Mouse (Mus musculus): ENCODE measurements around the gene Spem1. TPM values are rescaled to one million over a fixed set of nuclear protein-coding genes. Genes with fewer than 3 reads are reported as not detected.

Gene Spem1
- polyA plus RNA-seq, 1 experiment, result not detected

DNA sequence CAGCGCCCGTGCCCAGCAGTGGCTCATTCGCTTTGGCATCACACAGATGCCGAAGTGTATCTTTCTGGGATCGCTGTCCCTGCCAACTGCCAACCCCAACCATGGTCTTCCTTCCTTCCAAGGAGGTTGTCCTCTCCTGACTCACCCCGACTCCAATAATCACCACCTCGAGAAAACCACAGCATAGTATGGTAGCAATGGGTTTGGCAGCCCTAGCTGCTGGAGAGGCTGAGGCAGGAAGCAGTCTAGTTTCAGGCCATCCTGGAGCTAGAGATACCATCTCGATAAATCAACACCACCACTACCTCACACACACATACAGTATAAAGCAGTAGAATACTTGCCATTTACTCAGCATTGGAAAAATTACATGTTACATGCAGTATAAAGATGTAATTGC is 3.1 kb downstream of the Spem1 start:
- Histone ChIP-seq H3K4me3 (ENCODE audit: low read depth, low read length) (no peak overlapping the region), H3K27ac (ENCODE audit: insufficient read depth, low read depth, low read length) (no peak overlapping the region), H3K27me3 (ENCODE audit: control insufficient read depth, insufficient read depth, low read length) (no peaks in the 10 kb centered on the region), H3K36me3 (ENCODE audit: control insufficient read depth, insufficient read depth, low read length) (no peaks in the 10 kb centered on the region), H3K4me1 (ENCODE audit: control insufficient read depth, insufficient read depth, insufficient read length, low read length) (no peaks in the 10 kb centered on the region)
- 90% methylated on average over 8 of the region's 8 CpGs for WGBS
- TF ChIP-seq POLR2A (IDR thresholded peaks at IDR 0.05; ENCODE audit: low read depth, low read length) (no peak), CTCF (IDR thresholded peaks at IDR 0.05; ENCODE audit: extremely low read depth, insufficient read length, insufficient replicate concordance, low read depth, low read length) (no peak)

DNA sequence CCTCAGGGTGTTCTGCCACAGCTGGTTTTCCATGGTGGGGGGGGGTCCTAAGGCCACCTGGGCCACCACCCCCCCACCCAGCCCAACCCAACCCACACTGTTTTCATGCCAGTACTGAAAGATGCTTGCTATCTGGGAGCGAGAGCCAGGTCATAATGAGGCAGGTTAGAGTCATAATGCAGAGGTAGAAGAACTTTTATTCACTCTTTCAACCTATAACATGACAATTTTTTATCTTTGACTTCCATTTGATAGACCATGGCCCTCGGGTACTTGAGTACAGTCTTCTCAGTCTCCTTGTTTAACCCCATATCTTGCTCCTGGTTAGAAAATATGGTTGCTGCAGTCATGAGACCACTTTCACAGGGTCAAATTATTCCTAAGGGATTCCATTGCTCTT is 3.6 kb downstream of the Spem1 start, which contains the start of gene Spem2:
Spem2 (minus strand) TSS at position 101 of the 400 bp plus-strand sequence.
- TF ChIP-seq CTCF (IDR thresholded peaks at IDR 0.05; ENCODE audit: extremely low read depth, insufficient read length, insufficient replicate concordance, low read depth, low read length), result no peak
- WGBS, result 87% methylated on average over 2 of the region's 2 CpGs
- Histone ChIP-seq H3K27ac (ENCODE audit: insufficient read depth, low read depth, low read length) (no peak within 1 kb of the TSS), H3K4me3 (ENCODE audit: low read depth, low read length) (no peak within 1 kb of the TSS), H3K27me3 (ENCODE audit: control insufficient read depth, insufficient read depth, low read length) (no peaks in the 10 kb centered on the region), H3K36me3 (ENCODE audit: control insufficient read depth, insufficient read depth, low read length) (no peaks in the 10 kb centered on the region), H3K4me1 (ENCODE audit: control insufficient read depth, insufficient read depth, insufficient read length, low read length) (no peaks in the 10 kb centered on the region)

DNA sequence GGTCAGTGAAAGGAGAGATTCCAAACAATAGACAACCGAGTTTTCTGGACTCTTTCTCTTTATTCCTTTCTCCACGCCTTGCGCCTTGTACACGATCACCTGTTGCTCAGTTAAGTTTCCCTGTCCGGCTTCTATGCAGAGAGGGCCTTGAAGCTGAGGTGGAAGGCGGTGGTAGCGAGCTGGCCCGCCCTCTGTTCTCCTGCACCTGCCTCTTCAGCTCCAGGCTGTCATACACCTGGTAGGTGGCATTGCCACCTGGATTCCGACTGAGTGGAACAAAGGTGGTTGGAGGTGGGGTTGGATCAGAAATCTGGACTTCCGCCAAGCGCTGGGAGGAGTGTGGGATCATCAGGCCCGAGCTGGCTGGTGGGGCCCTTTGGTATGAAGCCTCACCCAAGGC is 5.5 kb downstream of the Spem1 start:
- no peaks in the 10 kb centered on the region for H3K36me3 ChIP-seq (ENCODE audit: control insufficient read depth, insufficient read depth, low read length)
- WGBS, result 33% methylated on average over 12 of the region's 12 CpGs
- TF ChIP-seq POLR2A (IDR thresholded peaks at IDR 0.05; ENCODE audit: low read depth, low read length) (no peak), CTCF (IDR thresholded peaks at IDR 0.05; ENCODE audit: extremely low read depth, insufficient read length, insufficient replicate concordance, low read depth, low read length) (no peak)

DNA sequence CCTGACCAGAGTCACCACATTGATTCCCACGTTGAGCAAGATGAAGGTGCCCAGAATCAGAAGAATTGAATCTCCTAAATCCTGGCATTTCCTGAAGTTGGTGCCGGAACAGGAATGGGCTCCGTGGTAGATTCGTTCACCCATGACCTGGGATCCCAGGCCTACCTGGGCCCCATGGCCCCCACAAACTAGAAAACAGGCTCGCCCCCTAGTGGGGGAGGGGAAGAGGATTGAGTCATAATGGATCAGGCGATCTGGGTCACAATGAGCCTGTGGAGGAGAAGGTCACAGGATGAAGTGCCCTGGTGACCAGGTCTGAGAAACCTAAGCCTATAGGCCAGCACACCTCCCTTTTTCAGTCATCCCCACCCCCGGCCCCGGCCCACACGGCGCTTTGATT is 6.8 kb downstream of the Spem1 start, which contains the start of gene Gm39566:
Gm39566 (minus strand) TSS at position 144 of the 400 bp plus-strand sequence.
- H3K36me3 ChIP-seq (ENCODE audit: control insufficient read depth, insufficient read depth, low read length), result no peaks in the 10 kb centered on the region
- WGBS, result 78% methylated on average over 10 of the region's 10 CpGs
- no peaks in the 10 kb centered on the region for H3K27me3 ChIP-seq (ENCODE audit: control insufficient read depth, insufficient read depth, low read length)
- TF ChIP-seq POLR2A (IDR thresholded peaks at IDR 0.05; ENCODE audit: low read depth, low read length) (no peak), CTCF (IDR thresholded peaks at IDR 0.05; ENCODE audit: extremely low read depth, insufficient read length, insufficient replicate concordance, low read depth, low read length) (peak; percentile 26; the same call in 1 of the 2 replicates)
- no peak within 1 kb of the TSS for H3K4me3 ChIP-seq (ENCODE audit: low read depth, low read length)
- no peaks in the 10 kb centered on the region for H3K4me1 ChIP-seq (ENCODE audit: control insufficient read depth, insufficient read depth, insufficient read length, low read length)
- no peak within 1 kb of the TSS for H3K27ac ChIP-seq (ENCODE audit: insufficient read depth, low read depth, low read length)

More for the DNA sequence above, 5.5 kb downstream of the Spem1 start:
- Histone ChIP-seq H3K4me3 (ENCODE audit: low read depth, low read length) (no peak overlapping the region), H3K27ac (ENCODE audit: insufficient read depth, low read depth, low read length) (no peak overlapping the region), H3K27me3 (ENCODE audit: control insufficient read depth, insufficient read depth, low read length) (no peaks in the 10 kb centered on the region), H3K4me1 (ENCODE audit: control insufficient read depth, insufficient read depth, insufficient read length, low read length) (no peaks in the 10 kb centered on the region)

DNA sequence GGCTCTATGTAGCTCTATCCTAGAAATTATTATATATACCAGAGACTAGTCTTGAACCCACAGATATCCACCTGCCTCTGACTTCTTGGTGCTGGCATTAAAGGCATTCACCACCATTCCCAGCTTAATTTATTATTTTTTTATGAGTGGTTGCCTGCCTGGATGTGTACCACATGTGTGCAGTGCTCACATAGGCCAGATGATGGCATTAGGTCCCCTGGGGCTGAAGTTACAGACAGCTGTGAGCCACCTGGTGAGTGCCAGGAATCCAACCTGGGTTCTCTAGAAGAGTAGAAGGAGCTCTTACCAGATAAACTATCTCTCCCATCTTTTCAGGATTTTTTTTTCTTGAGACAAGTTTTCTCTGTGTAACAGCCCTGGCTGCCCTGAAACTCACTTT is 11.7 kb downstream of the Spem1 start:
- Histone ChIP-seq H3K27ac (ENCODE audit: insufficient read depth, low read depth, low read length) (no peak overlapping the region), H3K36me3 (ENCODE audit: control insufficient read depth, insufficient read depth, low read length) (no peaks in the 10 kb centered on the region), H3K4me1 (ENCODE audit: control insufficient read depth, insufficient read depth, insufficient read length, low read length) (no peaks in the 10 kb centered on the region), H3K27me3 (ENCODE audit: control insufficient read depth, insufficient read depth, low read length) (no peaks in the 10 kb centered on the region), H3K4me3 (ENCODE audit: low read depth, low read length) (no peak overlapping the region)
- no peak for TF ChIP-seq POLR2A (IDR thresholded peaks at IDR 0.05; ENCODE audit: low read depth, low read length)
- no peak for TF ChIP-seq CTCF (IDR thresholded peaks at IDR 0.05; ENCODE audit: extremely low read depth, insufficient read length, insufficient replicate concordance, low read depth, low read length)

DNA sequence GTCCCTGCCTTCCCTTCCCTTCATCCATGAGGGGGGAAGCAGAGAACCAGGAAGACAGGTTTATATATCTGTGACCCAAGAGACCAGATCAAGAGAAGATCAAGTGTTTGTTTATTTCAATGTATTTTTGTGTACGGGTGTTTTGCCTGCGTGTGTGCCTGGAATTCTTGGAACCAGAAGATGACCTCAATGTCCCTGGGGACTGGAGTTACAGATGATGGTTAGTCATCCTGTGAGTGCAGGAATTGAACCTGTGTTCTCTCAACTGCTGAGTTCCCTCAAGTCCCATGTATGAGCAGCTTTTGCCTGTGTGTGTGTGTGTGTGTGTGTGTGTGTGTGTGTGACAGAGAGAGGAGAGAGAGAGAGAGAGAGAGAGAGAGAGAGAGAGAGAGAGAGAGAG is 14.3 kb downstream of the Spem1 start:
- H3K27me3 ChIP-seq (ENCODE audit: control insufficient read depth, insufficient read depth, low read length), result no peaks in the 10 kb centered on the region
- no peak for TF ChIP-seq POLR2A (IDR thresholded peaks at IDR 0.05; ENCODE audit: low read depth, low read length)
- TF ChIP-seq CTCF (IDR thresholded peaks at IDR 0.05; ENCODE audit: extremely low read depth, insufficient read length, insufficient replicate concordance, low read depth, low read length), result no peak
- H3K36me3 ChIP-seq (ENCODE audit: control insufficient read depth, insufficient read depth, low read length), result no peaks in the 10 kb centered on the region
- 84% methylated on average over 2 of the region's 2 CpGs for WGBS
- no peaks in the 10 kb centered on the region; the same call in 1 of the 2 replicates for H3K4me1 ChIP-seq (ENCODE audit: control insufficient read depth, insufficient read depth, insufficient read length, low read length)
- H3K27ac ChIP-seq (ENCODE audit: insufficient read depth, low read depth, low read length), result no peak overlapping the region
- no peak overlapping the region for H3K4me3 ChIP-seq (ENCODE audit: low read depth, low read length)

DNA sequence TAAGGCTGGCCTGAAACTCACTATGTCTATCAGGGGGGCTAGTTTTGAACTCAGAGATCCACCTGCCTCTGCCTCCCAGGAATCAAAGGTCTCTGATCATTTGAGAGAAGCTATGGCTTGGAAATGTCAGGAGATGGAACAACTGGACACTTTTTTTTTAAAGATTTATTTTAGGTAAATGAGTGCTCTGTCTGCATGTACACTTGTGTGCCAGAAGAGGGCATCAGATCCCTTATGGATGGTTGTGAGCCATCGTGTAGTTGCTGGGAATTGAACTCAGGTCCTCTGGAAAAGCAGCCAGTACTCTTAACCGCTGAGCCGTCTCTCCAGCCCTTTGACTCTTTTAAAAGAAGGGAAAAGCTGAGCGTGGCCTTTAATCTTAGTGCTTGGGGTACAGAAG is 15.6 kb downstream of the Spem1 start:
- Histone ChIP-seq H3K4me3 (ENCODE audit: low read depth, low read length) (no peak overlapping the region), H3K36me3 (ENCODE audit: control insufficient read depth, insufficient read depth, low read length) (no peaks in the 10 kb centered on the region), H3K27me3 (ENCODE audit: control insufficient read depth, insufficient read depth, low read length) (0 out of 2 replicates have a peak, but pooled peaks cover 1% of the 10 kb centered on the region), H3K27ac (ENCODE audit: insufficient read depth, low read depth, low read length) (no peak overlapping the region), H3K4me1 (ENCODE audit: control insufficient read depth, insufficient read depth, insufficient read length, low read length) (peaks cover 6% of the 10 kb centered on the region)
- WGBS, result 91% methylated on average over 4 of the region's 4 CpGs
- TF ChIP-seq CTCF (IDR thresholded peaks at IDR 0.05; ENCODE audit: extremely low read depth, insufficient read length, insufficient replicate concordance, low read depth, low read length), result no peak
- TF ChIP-seq POLR2A (IDR thresholded peaks at IDR 0.05; ENCODE audit: low read depth, low read length), result no peak
